Mouse (Mus musculus) macrophage (primary cell): ENCODE measurements around the gene Zfp467. TPM values are rescaled to one million over a fixed set of nuclear protein-coding genes. Genes with fewer than 3 reads are reported as not detected.

ENCODE experiments used
- H3K27ac ChIP-seq: fragments of 350-480 bp; formaldehyde crosslinking; 2 replicates; pipeline ENCODE4 v1.9.0; 2021
- H3K36me3 ChIP-seq: fragments of 350-480 bp; formaldehyde crosslinking; 2 replicates; pipeline ENCODE4 v1.9.0; 2021; ENCODE audit errors: inconsistent target
- H3K4me3 ChIP-seq: fragments of 350-480 bp; formaldehyde crosslinking; 2 replicates; pipeline ENCODE4 v1.9.0; 2021; ENCODE audit errors: inconsistent target
- H3K79me2 ChIP-seq: fragments of 350-480 bp; formaldehyde crosslinking; 2 replicates; pipeline ENCODE4 v1.9.0; 2021; ENCODE audit errors: inconsistent target
- WGBS: methylation state at CpG from one replicate; pipeline ENCODE4 v1.1.7; 2026; ENCODE audit warnings: inconsistent platforms; ENCODE audit not compliant: missing documents; 5-methylcytosine and 5-hydroxymethylcytosine counted together
- polyA plus RNA-seq: library from polyadenylated mRNA; stranded (reverse); fragments of 250-400 nt; gene quantifications from 3 replicates; pipeline ENCODE4 v1.2.4, GENCODE M21; 2018; ENCODE audit warnings: inconsistent platforms

Gene Zfp467
- polyA plus RNA-seq, 1 experiment from 2014 or later: 17.5 TPM

GRCm38 (mm10) chr6:48410551-48410950, 35.1 kb downstream of the Zfp467 start:
- H3K36me3 ChIP-seq: no peaks in the 10 kb centered on the region
- no peak overlapping the region for H3K27ac ChIP-seq
- H3K79me2 ChIP-seq: no peaks in the 10 kb centered on the region
- H3K4me3 ChIP-seq: no peak overlapping the region
- 86% methylated on average over 3 of the region's 3 CpGs for WGBS

GRCm38 (mm10) chr6:48409726-48410343, 35.8 kb downstream of the Zfp467 start:
- Histone ChIP-seq H3K27ac (no peak overlapping the region), H3K79me2 (no peaks in the 10 kb centered on the region), H3K4me3 (no peak overlapping the region), H3K36me3 (no peaks in the 10 kb centered on the region)
- WGBS: 75% methylated on average over 4 of the region's 4 CpGs

- Histone ChIP-seq H3K27ac (no peak overlapping the region), H3K4me3 (no peak overlapping the region), H3K79me2 (no peaks in the 10 kb centered on the region), H3K36me3 (no peaks in the 10 kb centered on the region)
- WGBS: 93% methylated on average over 5 of the region's 5 CpGs
These were observed 41.6 kb downstream of the Zfp467 start for GRCm38 (mm10) chr6:48404071-48404470.

- no peak overlapping the region for H3K27ac ChIP-seq
- WGBS: 91% methylated on average over 5 of the region's 5 CpGs
These were observed 45.7 kb downstream of the Zfp467 start for GRCm38 (mm10) chr6:48399906-48400305.

GRCm38 (mm10) chr6:48397336-48397735, 48.3 kb downstream of the Zfp467 start:
- H3K79me2 ChIP-seq: no peaks in the 10 kb centered on the region
- no peak overlapping the region for H3K4me3 ChIP-seq
- H3K36me3 ChIP-seq: no peaks in the 10 kb centered on the region
- H3K27ac ChIP-seq: no peak overlapping the region
- 86% methylated on average over 4 of the region's 4 CpGs for WGBS

More at GRCm38 (mm10) chr6:48399906-48400305, 45.7 kb downstream of the Zfp467 start:
- Histone ChIP-seq H3K79me2 (no peaks in the 10 kb centered on the region), H3K36me3 (no peaks in the 10 kb centered on the region), H3K4me3 (no peak overlapping the region)

- H3K27ac ChIP-seq: no peak overlapping the region
- no peaks in the 10 kb centered on the region for H3K36me3 ChIP-seq
- no peaks in the 10 kb centered on the region for H3K79me2 ChIP-seq
- 100% methylated on average over 1 of the region's 1 CpGs for WGBS
- H3K4me3 ChIP-seq: no peak overlapping the region
These were observed 48.9 kb downstream of the Zfp467 start for GRCm38 (mm10) chr6:48396686-48397085.

- 55% methylated on average over 15 of the region's 15 CpGs for WGBS
These were observed 49.5 kb downstream of the Zfp467 start for GRCm38 (mm10) chr6:48396008-48396595.

GRCm38 (mm10) chr6:48395105-48396007, 50.3 kb downstream of the Zfp467 start, which contains the start of gene Krba1:
TSS of gene Krba1 (plus strand) at chr6:48395586.
- no peaks in the 10 kb centered on the region for H3K36me3 ChIP-seq
- H3K27ac ChIP-seq: no peak within 1 kb of the TSS
- no peaks in the 10 kb centered on the region for H3K79me2 ChIP-seq
- peak within 1 kb of the TSS; percentile 9; the same call in 1 of the 2 replicates for H3K4me3 ChIP-seq
- 5% methylated on average over 62 of the region's 65 CpGs for WGBS

More at GRCm38 (mm10) chr6:48396008-48396595, 49.5 kb downstream of the Zfp467 start:
- no peaks in the 10 kb centered on the region for H3K79me2 ChIP-seq
- no peak overlapping the region for H3K4me3 ChIP-seq
- H3K27ac ChIP-seq: no peak overlapping the region
- no peaks in the 10 kb centered on the region for H3K36me3 ChIP-seq

GRCm38 (mm10) chr6:48393811-48394210, 51.8 kb downstream of the Zfp467 start:
- Histone ChIP-seq H3K4me3 (no peak overlapping the region), H3K27ac (no peak overlapping the region), H3K36me3 (no peaks in the 10 kb centered on the region), H3K79me2 (no peaks in the 10 kb centered on the region)

GRCm38 (mm10) chr6:48388221-48388620, 57.4 kb downstream of the Zfp467 start:
- H3K4me3 ChIP-seq: no peak overlapping the region
- H3K27ac ChIP-seq: no peak overlapping the region
- no peaks in the 10 kb centered on the region for H3K36me3 ChIP-seq
- 72% methylated on average over 3 of the region's 3 CpGs for WGBS
- H3K79me2 ChIP-seq: no peaks in the 10 kb centered on the region

Other genes with a start within 250 kb of the Zfp467 start
- gene Krba1, start 50.2 kb downstream of the Zfp467 start, polyA plus RNA-seq: 0.22 to 0.59 TPM (median 0.28 TPM) in 3 replicates
- not detected in 3 replicates for gene Sspo, start 2.4 kb upstream of the Zfp467 start, polyA plus RNA-seq
- gene Atp6v0e2, start 91.8 kb upstream of the Zfp467 start, polyA plus RNA-seq: 0.20 TPM in 1 of 3 replicates, not detected in the others
- 15.1 to 31.1 TPM (median 17.8 TPM) in 3 replicates for gene Lrrc61, start 109.0 kb upstream of the Zfp467 start, polyA plus RNA-seq
- gene Rarres2, start 127.0 kb upstream of the Zfp467 start, polyA plus RNA-seq: not detected in 3 replicates
- gene Gm45021, start 143.8 kb upstream of the Zfp467 start, polyA plus RNA-seq: not detected in 3 replicates
- gene Repin1, start 148.1 kb upstream of the Zfp467 start, polyA plus RNA-seq: 5.1 to 7.5 TPM (median 7.1 TPM) in 3 replicates
- not detected in 3 replicates for gene Gm44965, start 148.1 kb upstream of the Zfp467 start, polyA plus RNA-seq
- 1.2 to 1.9 TPM (median 1.3 TPM) in 3 replicates for gene Zfp775, start 156.2 kb upstream of the Zfp467 start, polyA plus RNA-seq
- 0.04 TPM in 1 of 3 replicates, not detected in the others for gene AI854703, start 180.9 kb upstream of the Zfp467 start, polyA plus RNA-seq
- 0.19 TPM in 1 of 3 replicates, not detected in the others for gene Gimap8, start 201.4 kb upstream of the Zfp467 start, polyA plus RNA-seq
- 0.13 to 0.43 TPM in 2 of 3 replicates, not detected in the other for gene Gimap9, start 230.3 kb upstream of the Zfp467 start, polyA plus RNA-seq
- 0.22 to 1.1 TPM (median 0.44 TPM) in 3 replicates for gene Gimap4, start 238.7 kb upstream of the Zfp467 start, polyA plus RNA-seq